Mouse (Mus musculus): ENCODE results near the gene Tcaf3. TPM values are rescaled to one million over a fixed set of nuclear protein-coding genes. Genes with fewer than 3 reads are reported as not detected.

Gene Tcaf3
- polyA plus RNA-seq, 2 experiments: not detected

GRCm38 (mm10) chr6:42545451-42545885, 52.0 kb downstream of the Tcaf3 start:
- Histone ChIP-seq H3K9me3 (ENCODE audit: control insufficient read depth, low read length) (no peaks in the 10 kb centered on the region), H3K27ac (no peak overlapping the region), H3K4me3 (ENCODE audit: insufficient read depth in 1 of 2, low read depth in 2 of 2, low read length in 2 of 2) (no peak overlapping the region), H3K27me3 (ENCODE audit: control insufficient read depth, insufficient read depth, low read length) (no peaks in the 10 kb centered on the region), H3K9ac (replicated peaks) (no peak overlapping the region), H3K4me1 (replicated peaks; ENCODE audit: control insufficient read depth in 2 of 2, insufficient read depth in 2 of 2, low read length in 1 of 2) (no peaks in the 10 kb centered on the region), H3K36me3 (replicated peaks; ENCODE audit: control insufficient read depth, insufficient read depth, low read depth) (no peaks in the 10 kb centered on the region), H3K4me2 (ENCODE audit: low read depth) (no peak overlapping the region)
- DNase-seq (ENCODE audit: low read depth in 3 of 3, low spot score in 3 of 3) (no peak), ATAC-seq (ENCODE audit: insufficient read depth) (no peak)
- TF ChIP-seq CTCF (IDR thresholded peaks at IDR 0.05; ENCODE audit: low read depth) (no peak), EP300 (IDR thresholded peaks at IDR 0.05; ENCODE audit: low read depth) (no peak)
- WGBS (ENCODE audit: insufficient replicate concordance): 38% methylated on average over 2 of the region's 2 CpGs

DNA sequence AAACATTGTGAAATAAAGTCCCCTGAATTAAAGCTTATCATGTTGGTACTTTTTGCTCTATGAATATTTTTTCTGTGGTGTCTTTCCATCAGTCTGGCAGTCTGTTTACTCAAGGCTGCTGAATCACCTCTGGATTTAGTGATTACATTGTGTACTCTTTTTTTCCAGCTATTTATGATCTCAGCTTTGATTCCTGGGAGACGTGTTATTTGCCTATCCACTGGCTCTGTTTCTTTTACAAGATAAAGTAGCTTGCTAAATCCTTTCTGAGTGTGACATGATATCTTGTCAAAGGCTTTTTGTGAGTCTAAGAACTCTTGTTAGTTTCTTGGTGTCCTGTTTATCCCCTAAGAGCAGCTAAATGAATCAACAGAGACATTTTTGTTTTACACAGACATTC, 52.6 kb downstream of the Tcaf3 start:
- no peak overlapping the region for H3K4me2 ChIP-seq (ENCODE audit: low read depth)
- no peaks in the 10 kb centered on the region for H3K4me1 ChIP-seq (replicated peaks; ENCODE audit: control insufficient read depth in 2 of 2, insufficient read depth in 2 of 2, low read length in 1 of 2)
- no peak overlapping the region for H3K4me3 ChIP-seq (ENCODE audit: insufficient read depth in 1 of 2, low read depth in 2 of 2, low read length in 2 of 2)
- no peaks in the 10 kb centered on the region for H3K27me3 ChIP-seq (ENCODE audit: control insufficient read depth, insufficient read depth, low read length)
- H3K9ac ChIP-seq (replicated peaks): no peak overlapping the region
- 39% methylated on average over 1 of the region's 1 CpGs for WGBS (ENCODE audit: insufficient replicate concordance)
- no peaks in the 10 kb centered on the region for H3K36me3 ChIP-seq (replicated peaks; ENCODE audit: control insufficient read depth, insufficient read depth, low read depth)
- DNase-seq (ENCODE audit: low read depth in 3 of 3, low spot score in 3 of 3) (no peak), ATAC-seq (ENCODE audit: insufficient read depth) (no peak)
- H3K27ac ChIP-seq: no peak overlapping the region
- no peak for TF ChIP-seq EP300 (IDR thresholded peaks at IDR 0.05; ENCODE audit: low read depth)
- no peaks in the 10 kb centered on the region for H3K9me3 ChIP-seq (ENCODE audit: control insufficient read depth, low read length)

- no peaks in the 10 kb centered on the region for H3K27me3 ChIP-seq (ENCODE audit: control insufficient read depth, insufficient read depth, low read length)
- TF ChIP-seq EP300 (IDR thresholded peaks at IDR 0.05; ENCODE audit: low read depth): no peak
- no peak for TF ChIP-seq CTCF (IDR thresholded peaks at IDR 0.05; ENCODE audit: low read depth)
- 51% methylated on average over 4 of the region's 4 CpGs for WGBS (ENCODE audit: insufficient replicate concordance)
Observed at GRCm38 (mm10) chr6:42542036-42543031, 55.2 kb downstream of the Tcaf3 start.

GRCm38 (mm10) chr6:42540681-42541080, 56.8 kb downstream of the Tcaf3 start:
- no peak overlapping the region for H3K4me2 ChIP-seq (ENCODE audit: low read depth)
- DNase-seq (ENCODE audit: low read depth in 3 of 3, low spot score in 3 of 3): no peak
- no peak overlapping the region for H3K27ac ChIP-seq
- ATAC-seq (ENCODE audit: insufficient read depth): no peak
- no peak for TF ChIP-seq EP300 (IDR thresholded peaks at IDR 0.05; ENCODE audit: low read depth)
- TF ChIP-seq CTCF (IDR thresholded peaks at IDR 0.05; ENCODE audit: low read depth): no peak
- no peak overlapping the region for H3K9ac ChIP-seq (replicated peaks)
- WGBS (ENCODE audit: insufficient replicate concordance): 52% methylated on average over 1 of the region's 1 CpGs
- no peaks in the 10 kb centered on the region for H3K4me1 ChIP-seq (replicated peaks; ENCODE audit: control insufficient read depth in 2 of 2, insufficient read depth in 2 of 2, low read length in 1 of 2)
- no peaks in the 10 kb centered on the region for H3K36me3 ChIP-seq (replicated peaks; ENCODE audit: control insufficient read depth, insufficient read depth, low read depth)
- H3K9me3 ChIP-seq (ENCODE audit: control insufficient read depth, low read length): no peaks in the 10 kb centered on the region
- H3K27me3 ChIP-seq (ENCODE audit: control insufficient read depth, insufficient read depth, low read length): no peaks in the 10 kb centered on the region
- H3K4me3 ChIP-seq (ENCODE audit: insufficient read depth in 1 of 2, low read depth in 2 of 2, low read length in 2 of 2): no peak overlapping the region

More at GRCm38 (mm10) chr6:42542036-42543031, 55.2 kb downstream of the Tcaf3 start:
- Histone ChIP-seq H3K4me1 (replicated peaks; ENCODE audit: control insufficient read depth in 2 of 2, insufficient read depth in 2 of 2, low read length in 1 of 2) (no peaks in the 10 kb centered on the region), H3K4me2 (ENCODE audit: low read depth) (no peak overlapping the region), H3K9me3 (ENCODE audit: control insufficient read depth, low read length) (no peaks in the 10 kb centered on the region), H3K9ac (replicated peaks) (no peak overlapping the region), H3K4me3 (ENCODE audit: insufficient read depth in 1 of 2, low read depth in 2 of 2, low read length in 2 of 2) (no peak overlapping the region), H3K27ac (no peak overlapping the region), H3K36me3 (replicated peaks; ENCODE audit: control insufficient read depth, insufficient read depth, low read depth) (no peaks in the 10 kb centered on the region)
- DNase-seq (ENCODE audit: low read depth in 3 of 3, low spot score in 3 of 3): no peak
- no peak for ATAC-seq (ENCODE audit: insufficient read depth)

- ATAC-seq (ENCODE audit: insufficient read depth): no peak
- no peaks in the 10 kb centered on the region for H3K27me3 ChIP-seq (ENCODE audit: control insufficient read depth, insufficient read depth, low read length)
- no peaks in the 10 kb centered on the region for H3K4me1 ChIP-seq (replicated peaks; ENCODE audit: control insufficient read depth in 2 of 2, insufficient read depth in 2 of 2, low read length in 1 of 2)
- no peak for DNase-seq (ENCODE audit: low read depth in 3 of 3, low spot score in 3 of 3)
- no peaks in the 10 kb centered on the region for H3K9me3 ChIP-seq (ENCODE audit: control insufficient read depth, low read length)
- TF ChIP-seq EP300 (IDR thresholded peaks at IDR 0.05; ENCODE audit: low read depth) (no peak), CTCF (IDR thresholded peaks at IDR 0.05; ENCODE audit: low read depth) (no peak)
- no peak overlapping the region for H3K4me2 ChIP-seq (ENCODE audit: low read depth)
- H3K27ac ChIP-seq: no peak overlapping the region
- H3K36me3 ChIP-seq (replicated peaks; ENCODE audit: control insufficient read depth, insufficient read depth, low read depth): no peaks in the 10 kb centered on the region
- H3K4me3 ChIP-seq (ENCODE audit: insufficient read depth in 1 of 2, low read depth in 2 of 2, low read length in 2 of 2): no peak overlapping the region
- no peak overlapping the region for H3K9ac ChIP-seq (replicated peaks)
- 52% methylated on average over 1 of the region's 1 CpGs for WGBS (ENCODE audit: insufficient replicate concordance)
Observed at GRCm38 (mm10) chr6:42539711-42540110, 57.8 kb downstream of the Tcaf3 start.

Other genes with a start within 250 kb of the Tcaf3 start
- gene Zyx, start 248.1 kb downstream of the Tcaf3 start, polyA plus RNA-seq (2012; rRNA removed): 26.7 and 27.7 TPM in 2 replicates
- 30.2 and 36.5 TPM in 2 replicates for gene Zyx, start 248.1 kb downstream of the Tcaf3 start, polyA plus RNA-seq (2014; fragmentation: Nextera tagmentation; extraction: Ambion mirVana)
- gene Epha1, start 224.4 kb downstream of the Tcaf3 start, polyA plus RNA-seq (2012; rRNA removed): 3.5 and 4.0 TPM in 2 replicates
- gene Epha1, start 224.4 kb downstream of the Tcaf3 start, polyA plus RNA-seq (2014; fragmentation: Nextera tagmentation; extraction: Ambion mirVana): 1.4 and 1.7 TPM in 2 replicates
- not detected in 2 replicates for gene Tas2r143, start 197.5 kb downstream of the Tcaf3 start, polyA plus RNA-seq (2012; rRNA removed)
- not detected in 2 replicates for gene Tas2r143, start 197.5 kb downstream of the Tcaf3 start, polyA plus RNA-seq (2014; fragmentation: Nextera tagmentation; extraction: Ambion mirVana)
- not detected in 2 replicates for gene Tas2r135, start 192.3 kb downstream of the Tcaf3 start, polyA plus RNA-seq (2012; rRNA removed)
- not detected in 2 replicates for gene Tas2r135, start 192.3 kb downstream of the Tcaf3 start, polyA plus RNA-seq (2014; fragmentation: Nextera tagmentation; extraction: Ambion mirVana)
- not detected in 2 replicates for gene Tas2r126, start 163.2 kb downstream of the Tcaf3 start, polyA plus RNA-seq (2012; rRNA removed)
- gene Tas2r126, start 163.2 kb downstream of the Tcaf3 start, polyA plus RNA-seq (2014; fragmentation: Nextera tagmentation; extraction: Ambion mirVana): not detected in 2 replicates
- gene Olfr458, start 132.5 kb downstream of the Tcaf3 start, polyA plus RNA-seq (2012; rRNA removed): not detected in 2 replicates
- not detected in 2 replicates for gene Olfr458, start 132.5 kb downstream of the Tcaf3 start, polyA plus RNA-seq (2014; fragmentation: Nextera tagmentation; extraction: Ambion mirVana)
- not detected in 2 replicates for gene Olfr457, start 121.4 kb downstream of the Tcaf3 start, polyA plus RNA-seq (2012; rRNA removed)
- not detected in 2 replicates for gene Olfr457, start 121.4 kb downstream of the Tcaf3 start, polyA plus RNA-seq (2014; fragmentation: Nextera tagmentation; extraction: Ambion mirVana)
- gene Olfr456, start 110.5 kb downstream of the Tcaf3 start, polyA plus RNA-seq (2012; rRNA removed): not detected in 2 replicates
- gene Olfr456, start 110.5 kb downstream of the Tcaf3 start, polyA plus RNA-seq (2014; fragmentation: Nextera tagmentation; extraction: Ambion mirVana): not detected in 2 replicates
- not detected in 2 replicates for gene Olfr455, start 50.1 kb downstream of the Tcaf3 start, polyA plus RNA-seq (2012; rRNA removed)
- gene Olfr455, start 50.1 kb downstream of the Tcaf3 start, polyA plus RNA-seq (2014; fragmentation: Nextera tagmentation; extraction: Ambion mirVana): not detected in 2 replicates
- gene Tcaf2, start 47.6 kb upstream of the Tcaf3 start, polyA plus RNA-seq (2012; rRNA removed): 0.07 and 0.12 TPM in 2 replicates
- gene Tcaf2, start 47.6 kb upstream of the Tcaf3 start, polyA plus RNA-seq (2014; fragmentation: Nextera tagmentation; extraction: Ambion mirVana): 0.04 and 0.06 TPM in 2 replicates
- gene Tcaf1, start 112.4 kb upstream of the Tcaf3 start, polyA plus RNA-seq (2012; rRNA removed): 2.2 TPM in 2 replicates
- 3.1 and 4.2 TPM in 2 replicates for gene Tcaf1, start 112.4 kb upstream of the Tcaf3 start, polyA plus RNA-seq (2014; fragmentation: Nextera tagmentation; extraction: Ambion mirVana)
- gene Olfr453, start 141.7 kb upstream of the Tcaf3 start, polyA plus RNA-seq (2012; rRNA removed): not detected in 2 replicates
- gene Olfr453, start 141.7 kb upstream of the Tcaf3 start, polyA plus RNA-seq (2014; fragmentation: Nextera tagmentation; extraction: Ambion mirVana): not detected in 2 replicates
- gene Olfr38, start 158.7 kb upstream of the Tcaf3 start, polyA plus RNA-seq (2012; rRNA removed): not detected in 2 replicates
- gene Olfr38, start 158.7 kb upstream of the Tcaf3 start, polyA plus RNA-seq (2014; fragmentation: Nextera tagmentation; extraction: Ambion mirVana): not detected in 2 replicates
- gene Olfr452, start 187.4 kb upstream of the Tcaf3 start, polyA plus RNA-seq (2012; rRNA removed): not detected in 2 replicates
- not detected in 2 replicates for gene Olfr452, start 187.4 kb upstream of the Tcaf3 start, polyA plus RNA-seq (2014; fragmentation: Nextera tagmentation; extraction: Ambion mirVana)
- gene Olfr450, start 214.2 kb upstream of the Tcaf3 start, polyA plus RNA-seq (2012; rRNA removed): not detected in 2 replicates
- not detected in 2 replicates for gene Olfr450, start 214.2 kb upstream of the Tcaf3 start, polyA plus RNA-seq (2014; fragmentation: Nextera tagmentation; extraction: Ambion mirVana)
- gene Olfr449, start 236.7 kb upstream of the Tcaf3 start, polyA plus RNA-seq (2012; rRNA removed): not detected in 2 replicates
- not detected in 2 replicates for gene Olfr449, start 236.7 kb upstream of the Tcaf3 start, polyA plus RNA-seq (2014; fragmentation: Nextera tagmentation; extraction: Ambion mirVana)